Mouse (Mus musculus) cerebellum, adult 2 months (tissue): ENCODE measurements at regions not wholly inside any gene's neighbourhood (a gene's known extent, or its start where the extent isn't known, plus 50 kb on each side); places are given as distances from the start of the nearest gene placed in this dataset.

ENCODE experiments used
- CTCF ChIP-seq: fragments of 200-500 bp; IDR thresholded peaks from 2 replicates; pipeline ENCODE4 v1.5.1; 2011; ENCODE audit warnings: low read depth, mild to moderate bottlenecking, control low read depth, low read length, moderate library complexity, borderline replicate concordance; ENCODE audit not compliant: insufficient read depth
- POLR2A ChIP-seq: fragments of 200-500 bp; IDR thresholded peaks from 2 replicates; pipeline ENCODE4 v1.6.1; 2011; ENCODE audit warnings: low read length, control low read depth, borderline replicate concordance; ENCODE audit not compliant: insufficient read depth

GRCm38 (mm10) chr3:132353204-132353603, 268.1 kb downstream of the Dkk2 start:
- TF ChIP-seq POLR2A (no peak), CTCF (no peak)
